Mouse (Mus musculus): ENCODE measurements at regions not wholly inside any gene's neighbourhood (a gene's known extent, or its start where the extent isn't known, plus 50 kb on each side); places are given as distances from the start of the nearest gene placed in this dataset.

- H3K27me3 ChIP-seq (replicated peaks; ENCODE audit: insufficient read depth, low read length): no peaks in the 10 kb centered on the region
- H3K36me3 ChIP-seq (ENCODE audit: insufficient read depth, low read length): no peaks in the 10 kb centered on the region
- H3K4me1 ChIP-seq (ENCODE audit: insufficient read depth, low read depth, low read length): no peaks in the 10 kb centered on the region
- DNase-seq (ENCODE audit: low spot score): no peak
- H3K9ac ChIP-seq (replicated peaks; ENCODE audit: low read depth): no peak overlapping the region
- no peaks in the 10 kb centered on the region for H3K9me3 ChIP-seq (ENCODE audit: low read length)
- no peak overlapping the region for H3K27ac ChIP-seq (ENCODE audit: low read length)
- no peak overlapping the region for H3K4me2 ChIP-seq (replicated peaks; ENCODE audit: low read depth, low read length)
- no peak overlapping the region for H3K4me3 ChIP-seq (ENCODE audit: low read depth, low read length)
- ATAC-seq: no peak
- no peak for TF ChIP-seq EP300 (IDR thresholded peaks at IDR 0.05)
- TF ChIP-seq CTCF (IDR thresholded peaks at IDR 0.05): no peak
- WGBS: 84% methylated on average over 9 of the region's 9 CpGs
Measured at GRCm38 (mm10) chr6:17214774-17215173, 66.2 kb upstream of the Cav2 start.

GRCm38 (mm10) chr6:17216442-17216841 lies 64.5 kb upstream of the Cav2 start:
- WGBS: 59% methylated on average over 1 of the region's 1 CpGs
- ATAC-seq: peak; percentile 57; the same call in 1 of the 2 replicates
- H3K4me3 ChIP-seq (ENCODE audit: low read depth, low read length): no peak overlapping the region

GRCm38 (mm10) chr6:17223744-17224143 lies 57.2 kb upstream of the Cav2 start:
- H3K27me3 ChIP-seq (replicated peaks; ENCODE audit: insufficient read depth, low read length): no peaks in the 10 kb centered on the region
- no peak overlapping the region for H3K4me3 ChIP-seq (ENCODE audit: low read depth, low read length)
- DNase-seq (ENCODE audit: low spot score): no peak
- H3K4me1 ChIP-seq (ENCODE audit: insufficient read depth, low read depth, low read length): no peaks in the 10 kb centered on the region
- no peak overlapping the region for H3K9ac ChIP-seq (replicated peaks; ENCODE audit: low read depth)
- no peak for TF ChIP-seq EP300 (IDR thresholded peaks at IDR 0.05)
- TF ChIP-seq CTCF (IDR thresholded peaks at IDR 0.05): peak; percentile 45
- no peaks in the 10 kb centered on the region for H3K36me3 ChIP-seq (ENCODE audit: insufficient read depth, low read length)
- no peak overlapping the region for H3K27ac ChIP-seq (ENCODE audit: low read length)
- WGBS: 54% methylated on average over 2 of the region's 2 CpGs
- H3K9me3 ChIP-seq (ENCODE audit: low read length): no peaks in the 10 kb centered on the region
- no peak for ATAC-seq
- H3K4me2 ChIP-seq (replicated peaks; ENCODE audit: low read depth, low read length): no peak overlapping the region

More at GRCm38 (mm10) chr6:17216442-17216841, 64.5 kb upstream of the Cav2 start:
- Histone ChIP-seq H3K27ac (ENCODE audit: low read length) (no peak overlapping the region), H3K9me3 (ENCODE audit: low read length) (no peaks in the 10 kb centered on the region), H3K36me3 (ENCODE audit: insufficient read depth, low read length) (no peaks in the 10 kb centered on the region), H3K4me2 (replicated peaks; ENCODE audit: low read depth, low read length) (no peak overlapping the region), H3K27me3 (replicated peaks; ENCODE audit: insufficient read depth, low read length) (no peaks in the 10 kb centered on the region), H3K9ac (replicated peaks; ENCODE audit: low read depth) (no peak overlapping the region), H3K4me1 (ENCODE audit: insufficient read depth, low read depth, low read length) (no peaks in the 10 kb centered on the region)
- TF ChIP-seq EP300 (IDR thresholded peaks at IDR 0.05) (peak; percentile 87), CTCF (IDR thresholded peaks at IDR 0.05) (no peak)
- no peak for DNase-seq (ENCODE audit: low spot score)

- DNase-seq (ENCODE audit: low spot score): peak; percentile 73
- 20% methylated on average over 5 of the region's 5 CpGs for WGBS
- no peak overlapping the region for H3K4me2 ChIP-seq (replicated peaks; ENCODE audit: low read depth, low read length)
- no peaks in the 10 kb centered on the region for H3K4me1 ChIP-seq (ENCODE audit: insufficient read depth, low read depth, low read length)
- no peak overlapping the region for H3K4me3 ChIP-seq (ENCODE audit: low read depth, low read length)
- H3K36me3 ChIP-seq (ENCODE audit: insufficient read depth, low read length): no peaks in the 10 kb centered on the region
- no peak overlapping the region for H3K27ac ChIP-seq (ENCODE audit: low read length)
- ATAC-seq: peak; percentile 77
- H3K9ac ChIP-seq (replicated peaks; ENCODE audit: low read depth): no peak overlapping the region
- no peaks in the 10 kb centered on the region for H3K9me3 ChIP-seq (ENCODE audit: low read length)
- TF ChIP-seq CTCF (IDR thresholded peaks at IDR 0.05): no peak
- TF ChIP-seq EP300 (IDR thresholded peaks at IDR 0.05): peak; percentile 77
- H3K27me3 ChIP-seq (replicated peaks; ENCODE audit: insufficient read depth, low read length): no peaks in the 10 kb centered on the region
Measured at GRCm38 (mm10) chr6:17224852-17225251, 56.1 kb upstream of the Cav2 start.

GRCm38 (mm10) chr6:17226483-17226882 lies 54.5 kb upstream of the Cav2 start:
- WGBS: 62% methylated on average over 6 of the region's 6 CpGs
- peak; percentile 35; the same call in 1 of the 2 replicates for ATAC-seq
- TF ChIP-seq CTCF (IDR thresholded peaks at IDR 0.05): no peak
- TF ChIP-seq EP300 (IDR thresholded peaks at IDR 0.05): no peak
- H3K4me2 ChIP-seq (replicated peaks; ENCODE audit: low read depth, low read length): no peak overlapping the region
- H3K27ac ChIP-seq (ENCODE audit: low read length): no peak overlapping the region
- no peaks in the 10 kb centered on the region for H3K9me3 ChIP-seq (ENCODE audit: low read length)
- no peak overlapping the region for H3K4me3 ChIP-seq (ENCODE audit: low read depth, low read length)
- no peaks in the 10 kb centered on the region for H3K4me1 ChIP-seq (ENCODE audit: insufficient read depth, low read depth, low read length)
- no peak for DNase-seq (ENCODE audit: low spot score)
- H3K27me3 ChIP-seq (replicated peaks; ENCODE audit: insufficient read depth, low read length): no peaks in the 10 kb centered on the region
- no peak overlapping the region for H3K9ac ChIP-seq (replicated peaks; ENCODE audit: low read depth)
- H3K36me3 ChIP-seq (ENCODE audit: insufficient read depth, low read length): no peaks in the 10 kb centered on the region
